Mouse (Mus musculus) urinary bladder, adult 2 months (tissue): ENCODE data around the gene Sdr39u1. TPM values are rescaled to one million over a fixed set of nuclear protein-coding genes. Genes with fewer than 3 reads are reported as not detected.
A peak's percentile ranks its signal among the peaks of the same experiment; 100 is the strongest.

Source experiments
- DNase-seq: peaks from one replicate; pipeline ENCODE4 v3.0.0; 2022; ENCODE audit warnings: low spot score
- polyA plus RNA-seq: library from polyadenylated mRNA; depleted of rRNA; stranded (reverse); fragments of >200 nt; gene quantifications from 2 replicates; pipeline ENCODE4 v1.2.3, GENCODE M21; 2012

The Sdr39u1 gene
- polyA plus RNA-seq, 1 experiment = 63.6 TPM

DNA sequence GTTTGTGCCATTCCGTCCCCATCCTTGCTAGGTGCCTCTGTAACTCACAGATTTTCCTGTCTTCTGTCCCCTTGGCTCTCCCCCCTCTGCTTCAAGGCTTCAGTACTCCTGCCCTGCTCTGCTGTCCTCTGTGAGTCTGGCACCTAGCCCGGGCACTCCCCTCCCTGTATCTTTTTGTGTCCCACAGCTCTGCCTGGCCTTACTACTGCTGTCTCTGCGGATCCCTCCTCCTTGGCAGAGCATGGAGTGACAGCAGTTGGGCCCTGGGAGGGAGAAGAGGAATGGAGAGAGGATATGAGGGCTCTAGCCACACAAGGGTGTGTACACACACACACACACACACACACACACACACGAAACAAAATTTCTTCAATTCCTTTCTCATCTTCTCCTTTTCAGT is 15.9 kb downstream of the Sdr39u1 start, which contains the start of gene Cbln3:
Cbln3 (minus strand) TSS at position 227 of the 400 bp plus-strand sequence.
- no peak for DNase-seq

GRCm38 (mm10) chr14:55883663-55884062 is 16.4 kb downstream of the Sdr39u1 start:
- no peak for DNase-seq

- DNase-seq = no peak
Measured at GRCm38 (mm10) chr14:55883149-55883661, 16.9 kb downstream of the Sdr39u1 start.

GRCm38 (mm10) chr14:55882171-55882641 is 17.9 kb downstream of the Sdr39u1 start:
- DNase-seq = peak; percentile 28

- DNase-seq = no peak
Measured at GRCm38 (mm10) chr14:55880982-55881381, 19.1 kb downstream of the Sdr39u1 start.

DNA sequence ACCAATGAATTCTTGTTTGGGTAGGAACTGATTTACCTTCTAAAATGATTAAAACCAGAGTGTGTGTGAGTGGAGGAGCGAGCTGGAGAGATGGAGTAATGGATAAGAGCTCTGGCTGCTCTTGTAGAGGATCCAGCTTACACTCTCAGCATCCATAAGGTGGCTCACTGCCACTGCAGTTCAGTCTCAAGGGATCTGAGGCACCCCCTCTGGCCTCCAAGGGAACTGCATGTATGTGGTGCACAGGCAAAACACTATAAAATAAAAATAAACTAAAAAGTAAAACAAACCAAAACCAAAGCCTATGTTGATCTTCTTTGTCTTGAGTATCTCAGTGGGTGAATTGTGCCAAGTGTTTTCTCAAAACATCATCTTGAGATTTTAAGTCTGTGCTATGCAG is 20.5 kb downstream of the Sdr39u1 start:
- no peak for DNase-seq

DNA sequence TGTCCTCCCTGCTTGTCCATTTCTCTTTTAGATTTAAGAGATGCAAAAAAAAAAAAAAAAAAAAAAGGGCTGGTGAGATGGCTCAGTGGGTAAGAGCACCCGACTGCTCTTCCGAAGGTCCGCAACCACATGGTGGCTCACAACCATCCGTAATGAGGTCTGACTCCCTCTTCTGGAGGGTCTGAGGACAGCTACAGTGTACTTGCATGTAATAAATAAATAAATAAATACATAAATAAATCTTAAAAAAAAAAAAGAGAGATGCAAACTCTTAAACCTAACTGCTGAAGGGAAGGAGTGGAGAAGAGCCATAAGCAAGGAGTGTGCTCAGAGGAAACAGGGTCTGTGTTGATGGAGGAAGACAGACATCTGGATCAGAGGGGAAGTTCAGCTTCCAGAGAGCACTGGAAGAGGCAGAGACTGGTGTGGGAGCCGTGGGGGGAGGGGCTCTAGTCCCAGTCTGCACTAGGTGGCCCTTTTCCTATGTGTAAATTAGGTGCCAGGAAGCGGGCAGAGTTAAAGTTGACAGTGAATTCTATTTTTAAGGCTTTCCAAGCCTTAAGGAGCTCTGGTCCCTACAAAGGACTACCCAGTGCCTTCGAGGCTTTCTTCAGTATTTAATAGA is 21.7 kb downstream of the Sdr39u1 start:
- DNase-seq = no peak

- no peak for DNase-seq
Measured at GRCm38 (mm10) chr14:55877469-55878315, 22.4 kb downstream of the Sdr39u1 start.

- peak; percentile 56 for DNase-seq
Measured at GRCm38 (mm10) chr14:55873714-55874683, 26.1 kb downstream of the Sdr39u1 start.

DNA sequence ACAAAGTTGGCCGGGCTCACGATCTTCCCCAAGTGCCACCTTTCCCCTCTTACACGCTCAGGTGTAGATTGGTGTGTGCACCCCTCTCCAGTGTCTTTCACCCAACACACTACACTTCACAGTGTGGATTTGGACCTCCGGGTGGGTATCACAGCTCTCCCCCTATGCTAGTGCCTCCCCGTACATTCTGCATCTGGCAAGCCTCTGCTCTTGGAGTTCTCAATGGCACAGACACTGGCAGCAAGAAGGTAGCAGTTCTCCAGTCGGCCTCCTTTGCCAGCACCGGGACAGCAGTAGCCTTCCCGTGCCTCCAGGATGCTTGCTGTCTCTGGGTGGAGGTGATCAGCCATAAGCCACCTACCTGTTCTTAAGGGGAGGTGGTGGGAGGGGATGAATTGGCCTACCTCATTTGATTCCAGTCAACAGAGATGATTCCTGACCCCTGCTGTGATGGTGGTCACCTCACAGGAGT is 26.8 kb downstream of the Sdr39u1 start:
- no peak for DNase-seq

- DNase-seq = no peak
Measured at GRCm38 (mm10) chr14:55872551-55872950, 27.5 kb downstream of the Sdr39u1 start.

- no peak for DNase-seq
Measured at GRCm38 (mm10) chr14:55872039-55872438, 28.1 kb downstream of the Sdr39u1 start.

GRCm38 (mm10) chr14:55869538-55869937 is 30.6 kb downstream of the Sdr39u1 start:
- no peak for DNase-seq

DNA sequence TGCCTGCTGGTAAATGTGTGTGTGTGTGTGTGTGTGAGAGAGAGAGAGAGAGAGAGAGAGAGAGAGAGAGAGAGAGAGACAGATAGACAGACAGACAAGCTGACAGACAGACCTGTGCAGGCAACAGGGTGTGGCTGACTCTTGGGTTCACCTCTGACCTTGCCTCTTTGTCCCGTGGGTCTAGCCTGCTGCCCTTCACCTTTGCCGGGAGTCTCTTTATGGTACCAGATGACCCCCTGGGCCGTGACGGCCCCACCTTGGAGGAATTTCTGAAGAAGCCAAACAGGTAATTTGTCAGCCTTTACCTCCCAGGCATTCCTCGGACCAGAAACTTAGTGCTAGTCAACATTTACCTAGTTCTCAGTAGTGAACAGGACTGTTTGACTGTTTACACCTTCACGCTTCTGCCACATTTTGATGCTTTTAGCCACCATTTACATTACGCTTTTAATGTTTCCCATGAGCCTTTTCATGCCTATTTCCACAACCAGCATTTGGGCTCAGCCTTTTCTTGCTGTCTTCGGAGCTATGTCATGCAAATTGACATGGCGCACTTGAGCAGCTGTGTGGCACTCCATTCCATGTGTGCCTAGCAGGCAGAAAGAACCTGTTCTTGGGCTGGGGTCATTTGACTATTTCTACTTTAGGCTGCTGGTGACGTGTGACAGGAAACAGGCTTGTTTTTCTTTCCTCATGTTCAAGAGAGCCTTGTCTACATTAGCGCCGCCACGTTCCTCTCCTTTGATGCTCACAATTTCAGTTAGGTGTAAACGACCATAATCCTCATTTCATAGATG is 31.7 kb downstream of the Sdr39u1 start:
- no peak for DNase-seq

DNA sequence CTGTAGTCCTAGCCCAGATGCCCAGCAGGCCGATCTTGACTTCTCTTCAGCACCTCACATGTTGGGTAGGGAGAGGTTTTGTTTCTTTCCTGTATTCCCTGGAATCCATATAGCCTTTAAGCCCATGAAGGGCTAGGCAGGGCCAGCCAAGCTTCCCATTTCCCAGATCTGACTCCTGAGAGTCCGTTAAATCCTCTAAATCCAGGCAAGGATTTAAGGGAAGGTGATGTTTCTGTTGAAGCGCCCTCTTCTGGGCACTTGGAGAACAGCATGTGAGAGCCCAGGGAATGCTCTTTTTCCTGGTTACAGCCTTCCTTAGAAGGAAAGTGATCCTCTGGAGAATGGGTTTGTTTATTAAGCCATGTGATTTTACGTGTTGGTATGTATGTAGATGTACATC is 33.1 kb downstream of the Sdr39u1 start:
- DNase-seq = peak; percentile 30

GRCm38 (mm10) chr14:55863773-55864172 is 36.3 kb downstream of the Sdr39u1 start:
- DNase-seq = peak; percentile 56

DNA sequence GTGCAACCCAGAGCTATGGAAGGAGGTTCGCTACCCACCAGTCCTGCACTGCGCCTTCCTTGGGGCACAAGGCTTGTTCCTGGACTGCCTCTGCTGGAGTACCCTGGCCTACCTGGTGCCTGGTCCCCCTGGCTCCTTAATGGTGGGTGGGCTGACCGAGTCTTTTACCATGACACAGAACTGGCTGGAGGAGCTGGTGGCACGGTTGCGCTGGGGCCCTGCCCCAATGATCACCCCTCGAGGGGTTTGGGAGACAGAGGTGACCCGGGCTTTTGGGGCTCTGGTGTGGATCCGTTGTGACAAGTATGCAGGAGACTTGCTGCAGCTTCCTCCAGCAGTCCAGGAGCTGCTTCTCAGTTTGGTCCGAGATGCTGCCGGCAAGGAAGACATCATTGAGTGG is 37.1 kb downstream of the Sdr39u1 start:
- no peak for DNase-seq

DNA sequence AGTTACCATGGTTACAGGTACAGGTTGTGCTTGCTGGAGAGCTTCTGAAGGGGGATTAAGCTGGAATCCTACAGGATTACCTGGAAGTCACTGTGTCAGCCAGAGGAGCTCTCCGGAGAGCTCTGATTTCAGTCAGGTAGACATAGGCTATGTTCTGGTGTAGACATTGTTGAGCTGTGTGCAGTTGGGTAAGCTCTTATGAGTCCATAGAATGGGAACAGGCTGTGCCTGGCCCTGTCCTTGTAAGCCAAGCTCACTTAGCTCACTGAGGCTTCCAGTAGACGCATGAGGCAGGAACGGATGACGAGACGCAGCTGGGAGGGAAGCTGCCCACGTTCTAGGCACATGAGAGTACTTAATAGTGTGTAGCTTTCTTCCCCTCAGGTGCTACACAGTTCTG is 37.9 kb downstream of the Sdr39u1 start:
- DNase-seq = no peak

DNA sequence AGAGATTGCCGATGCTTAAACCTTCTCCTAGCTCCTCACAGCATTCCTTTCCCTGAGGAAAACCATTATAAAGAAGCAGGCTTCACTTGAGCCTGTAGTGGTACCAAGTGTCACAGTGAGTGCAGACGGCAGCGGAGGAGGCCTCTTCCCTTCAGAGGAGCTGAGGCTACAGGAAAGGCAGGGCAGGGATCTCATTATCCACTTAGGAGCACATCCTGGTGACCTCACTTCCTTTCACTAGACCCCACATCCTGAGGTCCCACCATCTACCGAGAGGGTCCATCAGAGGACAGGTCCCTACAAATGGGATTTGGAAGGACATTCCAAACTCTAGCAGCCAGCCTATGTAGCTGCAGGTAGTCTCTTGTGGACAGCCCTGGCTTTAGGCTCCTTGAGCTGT is 42.5 kb downstream of the Sdr39u1 start:
- no peak for DNase-seq

- DNase-seq = no peak
Measured at GRCm38 (mm10) chr14:55855101-55855561, 45.0 kb downstream of the Sdr39u1 start.
